Mouse (Mus musculus): ENCODE data around the gene Hipk4.

Hipk4 gene

DNA sequence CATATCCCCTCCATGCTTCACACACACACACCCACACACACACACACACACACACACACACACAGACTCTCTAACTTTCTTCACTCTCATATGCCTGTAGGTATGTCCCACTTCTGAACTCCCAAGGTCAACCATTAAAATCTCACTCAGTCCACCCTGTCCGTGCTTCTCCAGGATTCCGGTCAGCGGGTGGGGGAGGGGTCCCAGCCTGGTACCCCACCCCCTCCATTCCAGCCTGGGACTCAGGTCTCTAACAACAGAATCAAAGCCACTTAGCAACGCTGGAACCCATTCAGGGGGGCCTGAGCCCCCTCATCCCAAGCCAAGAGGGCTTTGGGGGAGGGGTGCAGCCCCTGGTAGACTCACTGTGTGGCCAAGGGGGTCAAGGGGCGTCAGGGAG is at the start of gene Hipk4:
Hipk4 (plus strand) TSS at position 301 of the 400 bp plus-strand sequence.
- DNase-seq (ENCODE audit: low read depth) = no peak

DNA sequence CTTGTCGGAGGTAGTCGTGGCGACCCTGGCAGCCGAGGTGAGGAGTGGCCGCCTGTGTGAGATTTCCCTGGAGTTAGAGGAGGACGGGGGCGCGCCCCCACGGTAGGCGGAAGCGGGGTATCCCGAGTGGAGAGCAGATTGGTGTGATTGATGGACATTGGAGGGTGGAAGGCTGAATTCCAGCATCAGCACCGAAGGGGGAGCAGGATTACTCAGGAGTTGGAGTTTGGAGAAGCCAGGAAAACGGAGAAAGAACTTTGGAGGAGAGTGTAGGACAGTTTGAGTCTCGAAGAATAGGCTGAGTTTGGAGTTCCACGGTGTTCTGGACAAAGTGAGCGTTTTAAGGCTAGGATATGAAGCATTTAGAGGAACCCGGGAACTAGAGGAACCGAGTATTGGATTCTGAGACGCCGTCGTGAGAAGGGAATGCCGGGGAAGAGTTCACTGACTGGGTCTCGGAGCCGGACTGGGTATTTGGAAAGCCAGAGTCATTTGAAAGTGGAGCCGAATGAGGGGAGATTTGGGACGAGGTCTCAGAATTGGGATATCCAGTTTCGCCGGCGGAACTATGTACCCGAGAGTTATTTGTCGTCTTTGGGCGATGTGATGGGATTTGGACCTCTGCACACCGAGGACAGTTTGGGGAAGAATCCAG is 49.1 kb upstream of the Hipk4 start:
- no peak for DNase-seq (ENCODE audit: low read depth)

- peak; percentile 96 for DNase-seq (ENCODE audit: low read depth)
Measured at GRCm38 (mm10) chr7:27474490-27474954, 48.5 kb upstream of the Hipk4 start.

- DNase-seq (ENCODE audit: low read depth) = no peak
Measured at GRCm38 (mm10) chr7:27475596-27475995, 47.5 kb upstream of the Hipk4 start.

- DNase-seq (ENCODE audit: low read depth) = no peak
Measured at GRCm38 (mm10) chr7:27476098-27476635, 46.9 kb upstream of the Hipk4 start.

DNA sequence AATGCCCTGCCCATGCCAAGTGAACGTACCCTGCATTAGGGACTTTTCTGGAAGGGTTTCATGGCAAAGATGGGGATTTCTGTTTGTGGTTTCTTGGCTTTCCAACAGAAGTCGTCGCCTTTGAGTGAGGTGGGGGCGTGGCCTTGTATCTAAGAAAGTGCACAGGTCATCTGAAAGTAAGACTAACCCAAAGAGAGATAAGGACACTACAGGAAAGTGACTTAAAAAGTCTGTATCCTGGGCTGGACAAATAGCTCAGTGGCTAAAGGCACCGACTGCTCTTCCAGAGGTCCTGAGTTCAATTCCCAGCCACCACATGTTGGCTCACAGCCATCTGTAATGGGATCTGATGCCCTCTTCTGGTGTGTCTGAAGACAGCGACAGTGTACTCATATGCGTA is 44.5 kb upstream of the Hipk4 start:
- no peak for DNase-seq (ENCODE audit: low read depth)

- no peak for DNase-seq (ENCODE audit: low read depth)
Measured at GRCm38 (mm10) chr7:27479750-27480149, 43.3 kb upstream of the Hipk4 start.

DNA sequence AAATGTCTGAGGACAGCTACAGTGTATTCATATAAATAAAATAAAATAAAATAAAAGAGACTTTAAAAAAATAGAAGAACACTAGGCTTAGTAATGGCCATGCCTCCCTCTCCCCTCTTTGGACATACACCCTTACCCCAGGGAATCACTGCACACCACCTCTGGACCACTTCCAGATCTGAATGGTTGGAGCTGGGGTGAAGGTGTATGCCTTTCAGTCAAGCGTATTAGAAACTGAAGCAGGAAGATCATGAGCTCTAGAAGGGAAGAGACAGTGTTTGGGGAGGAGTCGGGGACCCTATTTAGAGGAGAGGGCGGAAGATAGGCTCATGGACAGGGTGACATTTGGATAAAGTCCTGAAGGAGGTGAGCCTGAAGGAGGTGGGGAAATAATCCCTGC is 42.6 kb upstream of the Hipk4 start:
- DNase-seq (ENCODE audit: low read depth) = no peak

DNA sequence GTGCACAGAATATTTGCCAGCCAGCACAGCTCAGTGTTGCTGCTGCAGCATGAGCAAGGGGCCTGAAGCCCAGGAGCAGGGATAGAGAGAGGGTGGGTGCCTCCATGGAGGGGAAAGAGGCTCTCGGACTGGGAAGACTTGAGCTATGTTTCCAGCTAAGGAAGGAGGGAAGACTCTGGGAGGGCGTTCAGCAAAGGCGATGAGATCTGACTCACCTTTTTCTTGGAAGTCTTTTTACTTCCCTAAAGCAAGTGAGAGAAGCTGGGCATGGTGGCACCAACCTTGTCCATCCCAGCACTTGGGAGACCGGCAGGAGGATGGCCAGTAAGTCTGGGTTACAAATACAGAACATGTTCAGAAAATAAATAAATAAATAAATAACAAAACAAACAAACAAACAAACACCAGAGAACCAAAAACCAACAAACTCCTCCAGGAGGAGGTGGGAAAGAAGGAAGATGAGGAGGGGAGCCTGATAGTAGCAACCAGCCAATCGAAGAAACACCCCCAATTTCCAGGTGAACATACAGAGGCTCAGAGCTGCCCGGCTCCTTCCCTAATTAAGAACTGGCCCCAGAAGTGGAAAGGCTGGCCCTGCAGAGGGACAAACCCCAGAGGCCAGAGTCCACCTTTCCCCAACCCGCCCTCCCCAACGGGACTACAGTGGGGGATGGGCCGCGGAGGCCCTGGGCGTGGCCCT is 42.0 kb upstream of the Hipk4 start:
- DNase-seq (ENCODE audit: low read depth) = no peak

- peak; percentile 77 for DNase-seq (ENCODE audit: low read depth)
Measured at GRCm38 (mm10) chr7:27481627-27481969, 41.5 kb upstream of the Hipk4 start.

- no peak for DNase-seq (ENCODE audit: low read depth)
Measured at GRCm38 (mm10) chr7:27483860-27484259, 39.2 kb upstream of the Hipk4 start.

- no peak for DNase-seq (ENCODE audit: low read depth)
Measured at GRCm38 (mm10) chr7:27486102-27486769, 36.8 kb upstream of the Hipk4 start.

GRCm38 (mm10) chr7:27486770-27487697 is 36.0 kb upstream of the Hipk4 start, which contains the start of gene Sertad1:
TSS of gene Sertad1 (plus strand) at chr7:27486910.
- peak; percentile 100 for DNase-seq (ENCODE audit: low read depth)

DNA sequence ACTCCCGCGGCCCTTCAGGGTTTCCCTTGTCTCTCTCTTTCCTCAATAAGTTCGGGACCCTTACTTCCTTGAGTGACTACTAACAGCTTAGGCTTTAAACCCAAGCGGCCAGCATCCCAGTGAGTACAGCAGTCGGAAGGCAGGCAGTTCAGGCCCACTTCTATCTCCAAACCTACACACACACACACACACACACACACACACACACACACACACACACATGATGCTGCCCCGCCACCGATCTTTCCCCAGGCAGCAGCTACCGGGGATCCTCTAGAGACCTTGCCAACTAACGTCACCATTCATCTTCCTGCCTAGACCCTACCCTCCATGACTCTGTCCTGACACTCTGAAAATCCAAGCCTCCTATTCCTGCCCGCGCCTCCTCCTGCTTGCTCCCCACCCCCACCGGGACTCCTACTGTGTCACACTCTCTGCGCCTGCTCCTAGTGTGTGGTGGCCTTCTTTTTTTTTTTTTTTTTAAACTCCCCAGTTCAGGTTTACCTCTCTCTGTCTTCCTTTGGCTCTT is 35.3 kb upstream of the Hipk4 start:
- peak; percentile 72 for DNase-seq (ENCODE audit: low read depth)

GRCm38 (mm10) chr7:27489270-27489869 is 33.7 kb upstream of the Hipk4 start:
- DNase-seq (ENCODE audit: low read depth) = peak; percentile 33

DNA sequence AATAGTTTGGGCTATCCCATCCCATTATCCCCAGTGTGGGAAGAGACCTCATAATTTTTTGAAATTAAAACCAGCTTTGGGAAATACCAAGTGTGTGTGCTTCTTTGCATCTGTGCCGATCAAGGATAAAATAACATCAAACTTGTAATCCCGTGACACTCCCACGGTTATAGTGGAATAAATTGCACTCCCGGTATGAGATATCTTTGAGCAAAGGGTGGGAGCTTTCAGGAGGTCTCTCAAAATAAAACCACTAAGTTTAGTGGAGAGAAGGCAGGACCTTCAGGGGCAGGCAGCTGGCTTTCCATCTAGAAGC is 32.9 kb upstream of the Hipk4 start:
- no peak for DNase-seq (ENCODE audit: low read depth)

DNA sequence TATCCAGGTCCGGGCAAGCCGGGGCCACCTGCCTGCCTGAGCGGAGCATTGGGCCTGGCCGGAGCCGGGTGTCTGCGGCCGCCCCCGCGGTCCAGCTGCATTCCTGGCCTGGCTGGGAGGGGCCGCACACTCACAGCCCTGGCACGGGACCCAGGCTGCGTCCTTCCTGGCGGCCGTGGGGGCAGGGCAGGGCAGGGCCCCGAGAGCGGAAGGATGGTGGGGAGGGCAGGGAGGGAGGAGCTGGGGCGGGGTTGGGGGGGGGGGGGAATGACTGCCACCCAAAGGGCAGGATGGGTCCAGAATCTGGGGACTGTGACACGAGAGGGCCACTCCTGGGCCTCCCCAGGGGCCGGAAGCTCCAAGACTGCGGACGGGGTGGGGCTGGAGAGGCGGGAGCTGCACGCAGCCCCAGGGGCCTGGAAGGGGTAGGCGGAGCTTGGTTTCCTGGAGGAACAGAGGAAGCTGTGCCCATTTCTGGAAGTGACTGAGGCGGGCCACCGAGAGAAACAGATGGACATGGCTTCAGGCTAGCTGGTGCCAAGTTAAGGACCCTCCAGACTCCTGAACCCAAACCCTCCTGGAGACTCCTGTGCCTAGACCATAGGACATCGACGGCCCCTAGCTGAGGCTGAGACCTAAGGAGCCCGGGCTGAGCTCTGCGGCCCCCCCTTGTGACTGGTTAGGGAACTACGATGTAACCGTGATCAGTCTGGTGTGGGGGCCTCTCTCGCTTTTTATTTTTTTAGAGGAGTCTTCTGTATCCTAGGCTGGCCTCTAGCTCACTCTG is 32.3 kb upstream of the Hipk4 start:
- DNase-seq (ENCODE audit: low read depth) = peak; percentile 92

- DNase-seq (ENCODE audit: low read depth) = peak; percentile 16
Measured at GRCm38 (mm10) chr7:27491856-27492255, 31.2 kb upstream of the Hipk4 start.

DNA sequence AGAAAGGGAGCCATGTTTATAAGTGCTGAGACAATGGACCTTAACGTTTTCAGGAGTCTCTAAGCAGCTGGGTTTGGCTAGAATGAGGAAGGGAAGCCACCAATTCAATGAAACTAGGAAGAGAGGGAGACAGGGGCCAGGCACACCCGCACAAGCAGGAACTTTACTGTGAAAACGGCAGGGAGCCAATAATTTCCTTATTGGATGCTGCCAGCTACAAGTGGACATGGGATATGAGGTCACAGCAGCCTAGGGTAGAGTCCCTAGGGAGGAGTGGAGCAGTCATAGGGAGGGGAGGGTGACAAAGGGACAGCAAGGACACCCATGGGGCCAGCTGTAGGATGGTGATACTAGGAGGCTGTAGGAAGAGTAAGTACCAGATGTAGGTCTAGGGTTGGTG is 30.0 kb upstream of the Hipk4 start:
- no peak for DNase-seq (ENCODE audit: low read depth)

DNA sequence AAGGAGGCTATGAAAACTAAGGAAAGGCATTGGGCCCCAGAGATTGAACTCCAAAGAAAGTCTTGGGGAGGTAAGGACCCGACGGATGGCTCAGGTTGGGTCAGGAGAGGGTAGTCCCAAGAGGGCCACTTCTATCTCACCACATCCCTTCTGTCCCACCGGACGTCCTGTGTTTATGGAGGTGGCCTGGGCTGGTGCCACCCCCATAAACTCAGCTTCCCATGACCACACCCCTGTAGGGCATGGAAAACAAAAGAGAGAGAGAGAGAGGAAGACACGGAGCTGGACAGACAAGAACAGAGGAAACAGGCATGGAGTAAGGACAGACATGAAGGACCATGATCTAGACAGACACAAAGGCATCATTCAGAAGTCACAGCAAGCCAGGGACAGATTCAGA is 29.6 kb upstream of the Hipk4 start:
- no peak for DNase-seq (ENCODE audit: low read depth)
